Mouse (Mus musculus) monocyte, adult 5-6 weeks (primary cell): ENCODE measurements around the gene Fam187b. TPM values are rescaled to one million over a fixed set of nuclear protein-coding genes. Genes with fewer than 3 reads are reported as not detected.

Experiments
- total RNA-seq: library from RNA; stranded (forward); fragments of 200-1000, 200-491, 200-594 nt; gene quantifications from 3 replicates; pipeline ENCODE4 v1.2.3, GENCODE M21; 2017

The Fam187b gene
- total RNA-seq, 1 experiment from 2014 or later = not detected

Other genes with a start within 250 kb of the Fam187b start
- gene Tmem147, start 244.2 kb upstream of the Fam187b start, total RNA-seq = 14.0 to 17.1 TPM (median 17.0 TPM) in 3 replicates
- gene Gapdhs, start 230.1 kb upstream of the Fam187b start, total RNA-seq = 0.85 to 1.9 TPM in 2 of 3 replicates, not detected in the other
- 2.3 TPM in 1 of 3 replicates, not detected in the others for gene Sbsn, start 222.3 kb upstream of the Fam187b start, total RNA-seq
- not detected in 3 replicates for gene Dmkn, start 210.0 kb upstream of the Fam187b start, total RNA-seq
- gene Krtdap, start 185.9 kb upstream of the Fam187b start, total RNA-seq = not detected in 3 replicates
- 0.19 to 3.1 TPM (median 1.2 TPM) in 3 replicates for gene Ffar2, start 150.0 kb upstream of the Fam187b start, total RNA-seq
- not detected in 3 replicates for gene Ffar3, start 117.6 kb upstream of the Fam187b start, total RNA-seq
- 0.10 to 1.5 TPM (median 0.32 TPM) in 3 replicates for gene Ffar1, start 112.2 kb upstream of the Fam187b start, total RNA-seq
- 45.5 to 101 TPM (median 62.1 TPM) in 3 replicates for gene Cd22, start 93.4 kb upstream of the Fam187b start, total RNA-seq
- 2.5 to 6.9 TPM (median 3.5 TPM) in 3 replicates for gene Mag, start 58.9 kb upstream of the Fam187b start, total RNA-seq
- gene Hamp2, start 49.1 kb upstream of the Fam187b start, total RNA-seq = not detected in 3 replicates
- gene Hamp, start 29.8 kb upstream of the Fam187b start, total RNA-seq = not detected in 3 replicates
- gene Usf2, start 17.0 kb upstream of the Fam187b start, total RNA-seq = 126 to 170 TPM (median 139 TPM) in 3 replicates
- gene Lsr, start 326 bp upstream of the Fam187b start, total RNA-seq = 2.2 to 5.1 TPM (median 2.9 TPM) in 3 replicates
- gene Fxyd5, start 68.7 kb downstream of the Fam187b start, total RNA-seq = 930 to 1,250 TPM (median 1,146 TPM) in 3 replicates
- gene Fxyd7, start 77.7 kb downstream of the Fam187b start, total RNA-seq = not detected in 3 replicates
- gene Fxyd1, start 83.4 kb downstream of the Fam187b start, total RNA-seq = not detected in 3 replicates
- gene Lgi4, start 85.6 kb downstream of the Fam187b start, total RNA-seq = 0.21 to 0.49 TPM (median 0.38 TPM) in 3 replicates
- 0.29 TPM in 1 of 3 replicates, not detected in the others for gene Fxyd3, start 102.9 kb downstream of the Fam187b start, total RNA-seq
- 0.49 to 1.9 TPM (median 0.57 TPM) in 3 replicates for gene Hpn, start 141.5 kb downstream of the Fam187b start, total RNA-seq
- gene Scn1b, start 153.2 kb downstream of the Fam187b start, total RNA-seq = 3.0 to 4.3 TPM (median 4.1 TPM) in 3 replicates
- 60.2 to 141 TPM (median 71.3 TPM) in 3 replicates for gene Gramd1a, start 182.1 kb downstream of the Fam187b start, total RNA-seq